Comparison of ENCODE assay signal across 8 mouse cellular contexts in genomic region chr13:24761083-24761402, GRCm38 (mm10). TPM values are rescaled to one million over a fixed set of nuclear protein-coding genes. Genes with fewer than 3 reads are reported as not detected.
DNase-seq lines count a peak whose midpoint lies in the region; ATAC-seq and TF ChIP-seq lines count a peak whose summit lies in the region.

No protein-coding gene starts in this region.

- H3K27me3 ChIP-seq in heart, postnatal 0 days (ENCODE audit: control insufficient read depth, insufficient read depth, low read length) = no peaks in the 10 kb centered on the region
- H3K27me3 ChIP-seq in hindbrain, embryonic 14.5 days (ENCODE audit: control insufficient read depth, insufficient read depth, low read length) = no peaks in the 10 kb centered on the region
- H3K27me3 ChIP-seq in midbrain, embryonic 11.5 days (ENCODE audit: control insufficient read depth, insufficient read depth, low read length) = no peaks in the 10 kb centered on the region

- H3K4me3 ChIP-seq in heart, postnatal 0 days (ENCODE audit: low read depth, low read length) = peak overlapping the region; percentile 83
- peak overlapping the region; percentile 77 for H3K4me3 ChIP-seq in bone marrow, adult 2 months (replicated peaks; ENCODE audit: control insufficient read depth, low read depth, low read length)
- peak overlapping the region; percentile 91 for H3K4me3 ChIP-seq in hindbrain, embryonic 14.5 days (replicated peaks; ENCODE audit: low read length)
- peak overlapping the region; percentile 73 for H3K4me3 ChIP-seq in midbrain, embryonic 11.5 days (ENCODE audit: low read depth, low read length)

- no peak for ATAC-seq in heart, postnatal 0 days (ENCODE audit: insufficient read depth, low read depth)
- ATAC-seq in hindbrain, embryonic 14.5 days (ENCODE audit: low FRiP score) = no peak; the same call in 1 of the 2 replicates
- no peak for ATAC-seq in midbrain, embryonic 11.5 days (ENCODE audit: low FRiP score)

- DNase-seq in heart, postnatal 0 days (ENCODE audit: low spot score) = no peak
- no peak for DNase-seq in heart, postnatal 25 days (ENCODE audit: low spot score)
- DNase-seq in hindbrain, embryonic 14.5 days (ENCODE audit: low spot score) = no peak
- no peak for DNase-seq in midbrain, embryonic 11.5 days (ENCODE audit: low spot score, missing footprints)
- no peak for DNase-seq in thymus, postnatal 25 days
- DNase-seq in T-cell, adult 2 months (ENCODE audit: low spot score) = no peak
- DNase-seq in cerebellum, postnatal 10 days = no peak

- intact Hi-C loops in heart, postnatal 25 days (cut with DNase I) = no loop called here

- H3K4me1 ChIP-seq in heart, postnatal 0 days (ENCODE audit: control insufficient read depth, insufficient read depth) = peaks cover 11% of the 10 kb centered on the region; the same call in 1 of the 2 replicates
- H3K4me1 ChIP-seq in bone marrow, adult 2 months (ENCODE audit: control insufficient read depth, insufficient read depth, low read length) = peaks cover 1% of the 10 kb centered on the region
- peaks cover 5% of the 10 kb centered on the region; the same call in 1 of the 2 replicates for H3K4me1 ChIP-seq in hindbrain, embryonic 14.5 days (replicated peaks; ENCODE audit: control insufficient read depth, insufficient read depth, low read length)
- peaks cover 8% of the 10 kb centered on the region for H3K4me1 ChIP-seq in midbrain, embryonic 11.5 days (ENCODE audit: control insufficient read depth, insufficient read depth, low read length)

- H3K9me3 ChIP-seq in heart, postnatal 0 days (replicated peaks; ENCODE audit: control insufficient read depth, low read length) = no peaks in the 10 kb centered on the region
- H3K9me3 ChIP-seq in hindbrain, embryonic 14.5 days (ENCODE audit: control insufficient read depth, low read length) = no peaks in the 10 kb centered on the region
- H3K9me3 ChIP-seq in midbrain, embryonic 11.5 days (ENCODE audit: control insufficient read depth, low read length) = no peaks in the 10 kb centered on the region

- H3K4me2 ChIP-seq in heart, postnatal 0 days (ENCODE audit: low read depth, low read length) = peak overlapping the region; percentile 65
- peak overlapping the region; percentile 57 for H3K4me2 ChIP-seq in hindbrain, embryonic 14.5 days (replicated peaks)
- peak overlapping the region; percentile 48 for H3K4me2 ChIP-seq in midbrain, embryonic 11.5 days

- no peak for TF ChIP-seq EP300 in heart, postnatal 0 days (IDR thresholded peaks at IDR 0.05; ENCODE audit: low read depth)

- 0 out of 2 replicates have a peak, but pooled peaks have one; percentile 1 for TF ChIP-seq CTCF in heart, postnatal 0 days (IDR thresholded peaks at IDR 0.05; ENCODE audit: low read depth)
- no peak for TF ChIP-seq CTCF in bone marrow, adult 2 months (IDR thresholded peaks at IDR 0.05; ENCODE audit: control insufficient read depth, insufficient read depth, low read length)

- 4% methylated on average over 10 of the region's 10 CpGs for WGBS in heart, postnatal 0 days
- 4% methylated on average over 10 of the region's 10 CpGs for WGBS in bone marrow, adult 2 months
- 12% methylated on average over 10 of the region's 10 CpGs for WGBS in hindbrain, embryonic 14.5 days
- WGBS in midbrain, embryonic 11.5 days = 9% methylated on average over 10 of the region's 10 CpGs

- peaks cover 36% of the 10 kb centered on the region for H3K36me3 ChIP-seq in heart, postnatal 0 days (replicated peaks; ENCODE audit: control insufficient read depth, insufficient read depth, low read length)
- H3K36me3 ChIP-seq in hindbrain, embryonic 14.5 days (replicated peaks; ENCODE audit: control insufficient read depth, insufficient read depth) = no peaks in the 10 kb centered on the region
- H3K36me3 ChIP-seq in midbrain, embryonic 11.5 days (ENCODE audit: control insufficient read depth, insufficient read depth, low read length) = peaks cover 3% of the 10 kb centered on the region; the same call in 1 of the 2 replicates

- peak overlapping the region; percentile 93 for H3K27ac ChIP-seq in heart, postnatal 0 days (ENCODE audit: low read depth)
- H3K27ac ChIP-seq in bone marrow, adult 2 months (ENCODE audit: control insufficient read depth, insufficient read depth, low read depth, low read length, poor library complexity) = peak overlapping the region; percentile 23
- no peak overlapping the region for H3K27ac ChIP-seq in hindbrain, embryonic 14.5 days
- H3K27ac ChIP-seq in midbrain, embryonic 11.5 days (ENCODE audit: low read depth, low read length) = peak overlapping the region; percentile 88; the same call in 1 of the 2 replicates

- no peak for TF ChIP-seq POLR2A in bone marrow, adult 2 months (IDR thresholded peaks at IDR 0.05; ENCODE audit: borderline replicate concordance, control insufficient read depth, low read depth, low read length)

- peak overlapping the region; percentile 57 for H3K9ac ChIP-seq in heart, postnatal 0 days (replicated peaks; ENCODE audit: low read depth, low read length)
- peak overlapping the region; percentile 55 for H3K9ac ChIP-seq in hindbrain, embryonic 14.5 days
- H3K9ac ChIP-seq in midbrain, embryonic 11.5 days (ENCODE audit: low read length) = peak overlapping the region; percentile 84

RNA-seq across cellular contexts. Expression of gene Gmnn, which starts 0.7 kb away (rescaled TPM):
- 28.2 and 29.8 TPM in 2 replicates for total RNA-seq in heart, postnatal 0 days (2014; rRNA removed; ENCODE audit: low replicate concordance)
- 71.7 and 81.1 TPM in 2 replicates for polyA plus RNA-seq in heart, postnatal 0 days (2015; fragmentation: Nextera tagmentation; extraction: Ambion mirVana)
- total RNA-seq in heart, postnatal 25 days (2021) = 10 to 100 TPM; 38.7 to 42.9 TPM
- polyA plus RNA-seq in bone marrow, adult 2 months (2011; ENCODE audit: insufficient read depth, insufficient read length, low replicate concordance, missing spikeins) = 91.4 and 105 TPM in 2 replicates
- polyA plus RNA-seq in hindbrain, embryonic 14.5 days (2014; fragmentation: Nextera tagmentation; extraction: Ambion mirVana) = 20.6 and 22.1 TPM in 2 replicates
- polyA plus RNA-seq in midbrain, embryonic 11.5 days (2014; fragmentation: Nextera tagmentation; extraction: Ambion mirVana) = 145 and 152 TPM in 2 replicates

RNA-seq across cellular contexts. Expression of gene Armh2, which starts 20.0 kb away (rescaled TPM):
- not detected in 2 replicates for total RNA-seq in heart, postnatal 0 days (2014; rRNA removed; ENCODE audit: low replicate concordance)
- not detected in 2 replicates for polyA plus RNA-seq in heart, postnatal 0 days (2015; fragmentation: Nextera tagmentation; extraction: Ambion mirVana)
- not detected for total RNA-seq in heart, postnatal 25 days (2021)
- not detected in 2 replicates for polyA plus RNA-seq in bone marrow, adult 2 months (2011; ENCODE audit: insufficient read depth, insufficient read length, low replicate concordance, missing spikeins)
- not detected in 2 replicates for polyA plus RNA-seq in hindbrain, embryonic 14.5 days (2014; fragmentation: Nextera tagmentation; extraction: Ambion mirVana)
- 0.26 TPM in 1 of 2 replicates, not detected in the other for polyA plus RNA-seq in midbrain, embryonic 11.5 days (2014; fragmentation: Nextera tagmentation; extraction: Ambion mirVana)

RNA-seq across cellular contexts. Expression of gene BC005537, which starts 40.4 kb away (rescaled TPM):
- total RNA-seq in heart, postnatal 0 days (2014; rRNA removed; ENCODE audit: low replicate concordance) = 36.4 and 43.9 TPM in 2 replicates
- polyA plus RNA-seq in heart, postnatal 0 days (2015; fragmentation: Nextera tagmentation; extraction: Ambion mirVana) = 13.2 and 14.0 TPM in 2 replicates
- total RNA-seq in heart, postnatal 25 days (2021) = 100 to 1,000 TPM; 120 to 132 TPM
- 67.8 and 76.9 TPM in 2 replicates for polyA plus RNA-seq in bone marrow, adult 2 months (2011; ENCODE audit: insufficient read depth, insufficient read length, low replicate concordance, missing spikeins)
- 40.8 and 43.7 TPM in 2 replicates for polyA plus RNA-seq in hindbrain, embryonic 14.5 days (2014; fragmentation: Nextera tagmentation; extraction: Ambion mirVana)
- polyA plus RNA-seq in midbrain, embryonic 11.5 days (2014; fragmentation: Nextera tagmentation; extraction: Ambion mirVana) = 25.0 and 26.1 TPM in 2 replicates
